Mouse (Mus musculus): ENCODE measurements around the gene Crip3.

DNA sequence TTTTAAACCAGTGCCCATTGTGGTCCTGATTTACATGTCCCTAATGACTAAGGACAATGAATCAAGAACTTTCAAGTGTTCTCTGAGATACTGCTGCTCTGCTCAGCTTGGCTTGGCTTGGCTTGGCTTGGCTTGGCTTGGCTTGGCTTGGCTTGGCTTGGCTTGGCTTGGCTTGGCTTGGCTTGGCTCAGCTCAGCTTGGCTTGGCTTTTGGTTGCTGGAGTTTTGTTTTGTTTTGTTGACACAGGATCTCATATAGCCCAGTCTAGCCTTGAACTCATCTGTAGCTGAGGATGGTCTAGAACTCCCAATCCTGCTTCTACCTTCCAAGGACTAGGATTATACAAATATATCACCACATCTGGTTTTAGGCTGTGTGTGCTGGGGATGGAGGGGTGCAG lies 2.2 kb upstream of the Crip3 start:
- TF ChIP-seq EP300 (IDR thresholded peaks at IDR 0.05; ENCODE audit: low read depth in 1 of 2, low read length in 2 of 2): no peak
- no peak for TF ChIP-seq TCF12 (IDR thresholded peaks at IDR 0.05; ENCODE audit: low read depth, low read length)
- no peak for TF ChIP-seq CHD2 (IDR thresholded peaks at IDR 0.05; ENCODE audit: low read length)
- TF ChIP-seq GATA1 (IDR thresholded peaks at IDR 0.05; ENCODE audit: low read depth, low read length): no peak
- TF ChIP-seq CTCF (IDR thresholded peaks at IDR 0.05 in 2 of 3, conservative IDR thresholded peaks at IDR 0.05 in 1 of 3; ENCODE audit: control insufficient read depth in 1 of 3, insufficient read depth in 1 of 3, low read depth in 2 of 3, low read length in 3 of 3, poor library complexity in 1 of 3, severe bottlenecking in 1 of 3): no peak
- TF ChIP-seq POLR2A (IDR thresholded peaks at IDR 0.05; ENCODE audit: control insufficient read depth in 1 of 2, insufficient read depth in 1 of 2, low read depth in 1 of 2, low read length in 2 of 2, poor library complexity in 1 of 2): no peak
